Mouse (Mus musculus) 3134 (cell line): ENCODE measurements around the gene Rab26.

Experiments
- DNase-seq: peaks from one replicate; pipeline ENCODE4 v3.0.0-alpha.2; 2011; ENCODE audit warnings: low spot score; ENCODE audit not compliant: insufficient read length; ENCODE audit errors: extremely low read depth

The Rab26 gene

DNA sequence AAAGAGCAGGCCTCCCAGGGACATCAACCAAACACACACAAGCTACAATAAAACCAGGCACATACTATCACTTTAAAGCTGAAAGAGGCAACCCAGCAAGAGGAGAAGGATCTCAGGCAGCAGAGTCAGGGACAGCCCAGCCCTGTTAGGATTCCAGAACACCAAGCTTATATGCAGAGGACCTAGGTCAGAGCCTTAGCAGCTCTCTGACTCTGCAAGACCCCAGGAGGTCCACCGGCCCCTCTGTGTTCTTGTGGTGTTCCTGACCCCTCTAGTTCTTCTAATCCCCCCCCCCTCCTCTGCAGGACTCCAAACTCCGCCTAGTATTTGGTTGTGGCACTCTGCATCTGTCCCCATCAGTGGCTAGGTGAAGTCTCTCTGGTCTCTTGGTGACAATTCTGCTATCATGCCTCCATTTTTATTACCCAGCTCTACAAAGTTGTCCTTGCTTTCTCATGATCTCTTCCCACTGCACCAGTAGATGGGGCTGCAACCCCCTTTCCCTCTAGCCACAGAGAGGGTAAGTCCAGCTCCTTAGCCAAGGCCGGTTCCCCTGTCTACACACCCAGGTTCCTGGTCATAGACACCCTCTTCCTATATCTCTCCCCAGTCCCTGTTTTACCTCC lies 53.7 kb downstream of the Rab26 start:
- no peak for DNase-seq

DNA sequence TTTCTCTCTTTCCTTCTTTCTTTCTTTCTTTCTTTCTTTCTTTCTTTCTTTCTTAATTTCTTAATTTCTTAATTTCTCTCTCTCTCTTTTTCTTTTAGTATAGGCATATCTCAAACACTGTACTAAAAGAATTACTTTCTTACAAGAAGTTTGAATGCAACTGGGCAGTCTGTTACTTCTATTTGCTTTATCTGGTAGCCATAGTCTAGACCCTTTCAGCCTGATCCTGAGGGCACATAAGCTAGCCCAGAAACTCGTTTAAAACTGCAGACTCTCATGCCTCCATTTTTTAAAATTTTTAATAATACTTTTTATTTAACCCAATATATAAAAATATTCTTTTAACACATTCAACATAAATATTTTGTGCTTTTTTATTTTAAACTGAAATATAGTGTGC lies 54.6 kb downstream of the Rab26 start:
- no peak for DNase-seq

DNA sequence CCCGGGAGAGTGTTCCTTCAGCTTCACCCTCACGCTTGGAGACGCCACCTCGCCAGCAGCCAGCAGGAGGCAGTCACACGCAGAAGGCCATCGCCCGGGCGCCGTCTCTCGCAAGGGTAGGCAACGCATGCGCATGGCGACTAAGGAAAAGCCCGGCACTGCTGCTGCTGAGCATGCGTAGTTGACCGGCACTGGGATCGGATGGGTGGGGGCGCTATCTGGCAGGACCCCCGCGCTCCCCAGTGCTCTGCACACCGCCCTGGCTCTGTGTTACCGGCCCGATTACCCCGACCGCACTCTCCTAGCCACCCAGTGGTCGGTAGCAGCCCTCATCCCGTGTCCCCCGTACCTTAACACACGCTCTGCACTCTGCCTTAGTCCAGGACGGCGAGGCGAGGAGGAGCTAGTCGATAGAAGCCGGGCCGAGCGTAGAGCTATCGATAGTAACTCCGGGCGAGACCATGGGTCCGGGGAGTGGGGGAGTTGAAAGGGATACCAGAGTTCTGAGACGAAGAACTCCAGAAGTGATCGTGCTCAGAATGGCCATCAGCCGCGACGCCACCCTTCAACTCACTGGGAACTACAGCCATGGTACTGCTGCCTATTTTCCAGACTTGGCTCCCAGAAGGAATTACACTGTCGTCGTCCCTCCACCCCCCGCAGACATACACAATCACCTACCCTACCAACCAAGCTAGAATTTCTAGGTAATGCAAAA lies 55.2 kb downstream of the Rab26 start, which contains the start of gene Mlst8:
Mlst8 (minus strand) TSS at position 416 of the 718 bp plus-strand sequence.
- peak; percentile 97 for DNase-seq

DNA sequence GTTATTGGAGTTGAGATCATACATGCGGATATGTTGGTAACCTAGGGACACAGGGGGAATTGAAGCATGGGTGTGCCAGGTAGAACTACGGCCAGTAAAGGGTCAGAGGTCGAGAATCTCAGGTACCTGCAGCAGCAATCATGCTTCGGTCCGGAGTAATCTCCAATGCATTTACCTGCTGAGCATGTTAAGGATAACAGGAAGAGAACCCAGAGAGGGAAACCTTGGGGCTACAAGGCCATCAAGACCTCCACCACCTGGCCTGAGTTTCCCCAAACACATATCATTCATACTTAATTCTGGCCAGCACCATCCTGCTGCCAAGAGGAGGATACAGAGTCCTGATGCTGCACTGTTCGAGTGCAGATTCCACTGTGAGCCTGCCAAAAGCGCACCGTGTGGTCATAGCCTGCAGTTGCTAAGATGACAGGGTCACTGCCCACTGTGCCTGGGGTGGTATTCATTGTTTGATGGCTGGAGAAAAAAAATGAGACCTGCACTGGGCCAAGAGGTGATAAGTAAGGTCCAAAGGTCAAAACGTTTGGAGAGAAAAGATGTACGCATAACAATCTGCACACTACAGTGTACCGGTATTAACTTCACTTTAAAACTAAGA lies 55.9 kb downstream of the Rab26 start:
- no peak for DNase-seq
